Mouse (Mus musculus) kidney, postnatal 4 days (tissue): Measurements from ENCODE around the gene Ahnak2.

Experiments
- DNase-seq, 2 experiments: peaks; one replicate each; pipeline ENCODE4 v3.0.0; 2021; ENCODE audit warnings: mixed read lengths in 2 of 2

The Ahnak2 gene

GRCm38 (mm10) chr12:112755900-112756299, 46.6 kb downstream of the Ahnak2 start:
- DNase-seq = no peak

GRCm38 (mm10) chr12:112752399-112752798, 50.1 kb downstream of the Ahnak2 start:
- no peak for DNase-seq

- no peak for DNase-seq
Measured at GRCm38 (mm10) chr12:112750976-112751375, 51.5 kb downstream of the Ahnak2 start.

GRCm38 (mm10) chr12:112747606-112747970, 54.9 kb downstream of the Ahnak2 start:
- no peak for DNase-seq

- DNase-seq = peak; percentile 59 to 70
Measured at GRCm38 (mm10) chr12:112746808-112747605, 55.5 kb downstream of the Ahnak2 start.

- DNase-seq = no peak
Measured at GRCm38 (mm10) chr12:112746461-112746807, 56.0 kb downstream of the Ahnak2 start.

GRCm38 (mm10) chr12:112745716-112746115, 56.7 kb downstream of the Ahnak2 start:
- DNase-seq = no peak

GRCm38 (mm10) chr12:112744891-112745580, 57.4 kb downstream of the Ahnak2 start:
- DNase-seq = no peak

- no peak for DNase-seq
Measured at GRCm38 (mm10) chr12:112744211-112744610, 58.2 kb downstream of the Ahnak2 start.

GRCm38 (mm10) chr12:112743168-112743975, 59.1 kb downstream of the Ahnak2 start:
- DNase-seq = peak; percentile 85 to 92

GRCm38 (mm10) chr12:112742768-112743167, 59.7 kb downstream of the Ahnak2 start:
- DNase-seq = peak in 1 of 2 experiments; percentile 44

GRCm38 (mm10) chr12:112739023-112739568, 63.4 kb downstream of the Ahnak2 start:
- peak in 1 of 2 experiments; percentile 1 for DNase-seq

GRCm38 (mm10) chr12:112738281-112739022, 64.0 kb downstream of the Ahnak2 start:
- peak in 1 of 2 experiments; percentile 1 for DNase-seq

GRCm38 (mm10) chr12:112737761-112738160, 64.7 kb downstream of the Ahnak2 start:
- peak in 1 of 2 experiments; percentile 30 for DNase-seq

- no peak for DNase-seq
Measured at GRCm38 (mm10) chr12:112737081-112737480, 65.4 kb downstream of the Ahnak2 start.

GRCm38 (mm10) chr12:112736636-112736925, 65.9 kb downstream of the Ahnak2 start:
- no peak for DNase-seq

GRCm38 (mm10) chr12:112735896-112736635, 66.4 kb downstream of the Ahnak2 start:
- DNase-seq = no peak

GRCm38 (mm10) chr12:112734881-112735655, 67.4 kb downstream of the Ahnak2 start:
- no peak for DNase-seq

GRCm38 (mm10) chr12:112734108-112734820, 68.2 kb downstream of the Ahnak2 start:
- DNase-seq = no peak

GRCm38 (mm10) chr12:112732591-112732990, 69.9 kb downstream of the Ahnak2 start:
- DNase-seq = no peak
